Mouse (Mus musculus): ENCODE results near the gene Pax6. TPM values are rescaled to one million over a fixed set of nuclear protein-coding genes. Genes with fewer than 3 reads are reported as not detected.

The Pax6 gene
- polyA plus RNA-seq, 2 experiments from 2014 or later: 1.3 TPM; not detected in 1

DNA sequence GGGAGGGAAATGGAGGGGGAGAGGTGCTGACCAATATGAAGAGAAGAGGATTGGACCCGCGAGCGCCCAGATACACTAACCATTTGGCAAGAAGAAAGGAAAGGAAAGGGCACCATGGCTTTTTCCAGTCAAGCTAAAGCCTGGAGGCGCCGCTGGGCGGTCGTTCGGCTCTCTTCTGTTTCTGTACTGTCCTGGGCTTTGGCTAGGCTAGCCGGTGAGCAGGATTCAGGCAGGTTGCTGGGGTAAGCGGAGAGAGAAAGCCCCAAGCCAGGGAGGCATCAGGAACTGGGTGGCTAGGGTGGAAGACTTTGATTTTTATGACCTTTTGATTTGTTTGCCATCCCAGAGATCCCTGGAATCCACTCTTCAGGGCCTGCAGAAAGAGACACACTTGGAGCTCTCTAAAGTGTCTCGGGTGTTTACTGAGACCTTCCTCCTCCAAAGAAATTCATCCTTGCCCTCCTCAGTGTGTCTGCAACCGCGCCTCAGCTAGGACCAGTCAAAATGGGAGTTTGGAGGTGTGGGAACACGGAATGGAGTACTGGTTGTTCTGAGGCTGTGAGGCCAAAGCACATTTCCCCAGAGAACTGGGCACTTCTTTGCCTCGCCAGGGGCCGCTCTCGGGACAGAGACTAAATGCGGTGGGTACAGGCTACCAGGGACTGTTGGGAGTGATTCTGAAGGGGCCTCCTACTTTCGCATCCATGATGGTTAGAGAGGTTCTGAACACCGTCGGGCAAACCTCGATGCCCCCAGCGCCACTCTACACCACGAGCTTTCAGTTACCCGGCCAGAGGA lies 3.3 kb downstream of the Pax6 start:
- ATAC-seq: no peak

DNA sequence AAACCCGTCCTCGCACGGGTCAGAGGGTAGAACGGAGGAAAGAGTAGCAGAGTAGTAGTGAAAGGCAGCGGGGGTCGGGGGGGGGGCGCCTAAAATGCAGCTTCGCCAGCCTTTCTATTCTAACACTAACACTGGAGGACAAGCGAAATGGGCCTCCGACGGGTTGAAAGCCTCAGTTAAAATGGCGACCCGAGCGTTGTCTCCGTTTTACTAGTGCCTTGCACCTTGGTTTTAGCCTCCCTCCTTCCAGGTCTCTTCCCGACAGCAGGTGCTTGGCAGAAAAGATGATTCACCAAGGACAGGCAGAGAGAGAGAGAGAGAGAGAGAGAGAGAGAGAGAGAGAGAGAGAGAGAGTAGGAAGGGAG lies 3.9 kb downstream of the Pax6 start:
- ATAC-seq: no peak

DNA sequence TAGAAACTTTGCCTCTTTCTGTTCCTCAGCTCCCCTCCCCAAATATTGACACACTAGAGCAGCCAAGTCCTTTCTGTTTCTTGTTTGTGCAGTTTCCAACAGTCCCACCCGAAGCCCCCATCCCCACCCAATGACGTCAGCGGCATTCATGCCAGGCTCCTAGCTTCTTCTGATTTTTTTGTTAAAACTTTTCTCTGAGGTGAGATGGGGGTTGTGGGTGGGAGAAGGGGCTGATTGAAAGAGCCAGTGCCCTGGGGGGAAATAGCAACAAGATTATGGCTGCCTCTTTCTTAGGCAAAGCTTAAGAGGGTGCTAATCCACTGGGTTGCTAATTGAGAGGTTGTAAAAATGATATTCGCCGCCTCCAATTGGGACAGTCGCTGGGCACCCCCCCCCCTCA lies 4.4 kb downstream of the Pax6 start:
- ATAC-seq: no peak

DNA sequence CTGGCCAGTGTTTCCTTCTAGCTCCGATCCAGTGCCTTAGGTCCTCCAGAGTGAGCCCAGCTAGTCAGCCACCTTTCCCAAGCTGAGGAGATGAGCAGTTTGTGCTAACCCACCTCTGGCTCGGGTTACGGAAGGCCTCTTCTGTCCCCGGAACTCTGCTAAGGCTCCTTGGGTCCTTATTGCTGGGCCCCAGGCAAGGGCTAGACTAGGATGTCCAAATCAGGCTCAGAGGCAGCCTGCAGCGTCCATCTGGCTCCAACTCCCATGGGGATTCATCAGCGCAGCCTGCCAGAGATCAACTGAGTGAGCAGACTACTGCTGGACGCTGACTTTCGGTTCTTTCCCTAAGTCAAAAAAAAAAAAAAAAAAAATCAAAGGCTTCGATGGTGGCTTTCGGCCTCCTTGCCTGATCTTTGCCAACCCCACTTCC lies 4.9 kb downstream of the Pax6 start:
- ATAC-seq: no peak

DNA sequence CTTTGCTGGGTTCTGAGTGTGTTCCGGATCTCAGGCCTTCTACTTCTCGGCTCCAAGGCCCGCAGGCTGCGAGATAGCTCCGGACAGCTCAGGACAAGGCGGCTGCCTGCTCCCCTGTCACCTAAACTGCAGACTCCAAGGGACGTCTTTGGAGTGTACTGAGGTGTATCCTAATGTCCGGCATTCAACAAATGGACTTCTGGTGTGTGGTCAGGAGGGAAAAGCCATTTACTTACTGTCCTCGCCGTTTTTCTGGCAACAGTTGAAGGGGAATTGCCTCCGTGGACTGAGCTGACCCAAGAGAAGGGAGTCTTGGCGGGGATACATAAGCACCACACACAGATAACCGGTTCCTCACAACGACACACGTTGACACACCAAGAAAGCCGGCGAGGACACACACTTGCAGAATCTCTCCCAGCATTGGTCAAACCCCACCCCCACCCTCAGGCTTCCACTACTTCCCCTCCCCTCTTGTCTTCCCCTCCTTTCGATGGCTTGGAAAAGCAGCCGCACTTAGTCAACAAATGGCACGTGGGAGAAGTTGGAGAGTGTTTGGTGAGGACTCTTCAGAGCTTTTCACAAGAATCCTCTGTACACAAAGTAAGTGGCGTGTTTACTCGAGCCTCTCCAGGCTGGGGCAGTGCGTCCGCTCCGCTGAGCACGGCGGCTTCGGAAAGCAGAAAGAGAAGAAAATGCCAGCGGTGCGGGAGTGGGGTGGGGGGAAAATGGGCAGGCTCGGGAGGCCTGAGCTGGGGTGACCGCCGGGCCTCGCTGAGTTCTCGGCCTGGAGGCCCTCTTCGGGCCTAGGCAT lies 5.6 kb downstream of the Pax6 start:
- ATAC-seq: no peak

DNA sequence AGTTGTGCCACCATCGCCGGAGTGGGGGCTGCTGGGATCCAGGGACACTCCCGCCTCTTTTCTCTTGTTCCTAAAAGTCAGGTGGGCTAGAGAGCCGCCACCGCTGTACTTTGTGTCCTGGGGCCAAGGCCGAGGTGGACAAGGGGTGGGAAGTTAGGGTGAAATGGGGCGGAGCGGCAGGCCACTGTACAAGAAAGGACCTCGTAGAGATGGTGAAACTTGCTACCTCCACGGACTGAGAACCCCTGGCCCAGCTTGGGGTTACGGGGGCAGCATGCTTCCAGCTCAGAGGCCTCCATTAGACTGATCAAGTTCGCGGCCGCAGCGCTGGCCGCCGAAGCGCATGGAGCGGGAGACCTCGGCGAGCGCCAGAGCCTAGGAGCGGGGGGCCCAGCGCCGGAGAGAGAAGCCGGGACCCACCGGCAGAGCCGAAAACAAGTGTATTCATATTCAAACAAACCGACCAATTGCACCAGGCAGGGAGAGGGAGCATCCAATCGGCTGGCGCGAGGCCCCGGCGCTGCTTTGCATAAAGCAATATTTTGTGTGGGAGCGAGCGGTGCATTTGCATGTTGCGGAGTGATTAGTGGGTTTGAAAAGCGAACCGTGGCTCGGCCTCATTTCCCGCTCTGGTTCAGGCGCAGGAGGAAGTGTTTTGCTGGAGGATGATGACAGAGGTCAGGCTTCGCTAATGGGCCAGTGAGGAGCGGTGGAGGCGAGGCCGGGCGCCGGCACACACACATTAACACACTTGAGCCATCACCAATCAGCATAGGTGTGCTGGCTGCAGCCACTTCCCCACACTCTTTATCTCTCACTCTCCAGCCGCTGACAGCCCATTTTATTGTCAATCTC lies 6.4 kb downstream of the Pax6 start:
- peak; percentile 46 for ATAC-seq

DNA sequence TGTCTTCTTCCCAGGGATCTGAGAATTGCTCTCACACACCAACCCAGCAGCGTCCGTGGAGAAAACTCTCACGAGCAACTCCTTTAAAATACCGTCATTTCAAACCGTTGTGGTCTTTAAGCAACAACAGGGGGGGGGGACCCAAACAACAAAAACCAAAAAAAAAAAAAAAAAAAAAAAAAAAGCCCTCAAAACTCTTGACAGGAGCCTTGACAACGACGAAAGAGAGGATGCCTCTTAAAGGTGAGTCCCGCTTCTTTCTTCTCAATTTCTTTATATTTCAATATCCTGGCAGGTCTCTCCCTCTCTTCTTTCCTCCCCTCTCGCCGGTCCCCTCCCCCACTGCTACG lies 7.0 kb downstream of the Pax6 start:
- no peak for ATAC-seq

DNA sequence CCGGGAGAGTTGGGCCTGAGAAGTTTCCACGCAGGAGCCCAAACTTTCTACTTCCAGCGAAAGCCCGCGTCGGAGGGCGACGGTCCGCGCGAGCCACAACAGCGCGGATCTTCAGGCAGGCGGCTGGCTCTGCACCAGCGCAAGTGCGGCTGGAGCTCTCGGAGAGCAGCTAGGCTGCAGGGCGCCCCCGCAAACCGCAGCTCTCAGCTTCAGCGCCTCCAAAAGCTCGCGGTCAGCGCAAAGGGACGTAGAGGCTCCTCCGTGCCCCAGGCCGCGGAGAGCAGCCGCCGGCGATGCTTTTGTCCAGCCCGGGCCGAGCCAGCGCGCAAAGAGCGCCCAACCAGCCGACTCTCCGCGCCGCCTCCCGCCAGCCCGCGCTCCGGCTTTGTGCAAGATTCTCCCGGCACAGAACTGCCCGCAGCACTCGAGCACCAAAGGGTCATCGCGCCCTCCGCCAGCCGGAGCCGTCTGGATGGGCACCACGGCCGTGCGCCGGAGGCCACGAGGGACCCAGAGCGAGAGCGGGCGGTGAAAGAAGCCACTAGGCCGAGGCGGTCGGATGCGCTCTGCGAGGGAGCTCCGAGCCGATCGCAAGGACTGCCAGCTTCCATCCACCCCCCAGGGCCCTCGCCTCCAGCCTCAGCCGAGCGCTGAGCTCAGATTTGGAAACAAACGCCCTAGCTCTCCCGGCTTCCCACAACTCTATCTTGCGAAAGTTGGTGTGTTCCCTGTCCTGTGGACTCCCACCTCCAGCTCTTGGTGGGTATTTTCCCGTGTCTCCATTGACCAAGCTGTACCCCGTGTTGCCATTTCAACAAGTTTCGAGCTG lies 7.6 kb downstream of the Pax6 start:
- ATAC-seq: no peak

DNA sequence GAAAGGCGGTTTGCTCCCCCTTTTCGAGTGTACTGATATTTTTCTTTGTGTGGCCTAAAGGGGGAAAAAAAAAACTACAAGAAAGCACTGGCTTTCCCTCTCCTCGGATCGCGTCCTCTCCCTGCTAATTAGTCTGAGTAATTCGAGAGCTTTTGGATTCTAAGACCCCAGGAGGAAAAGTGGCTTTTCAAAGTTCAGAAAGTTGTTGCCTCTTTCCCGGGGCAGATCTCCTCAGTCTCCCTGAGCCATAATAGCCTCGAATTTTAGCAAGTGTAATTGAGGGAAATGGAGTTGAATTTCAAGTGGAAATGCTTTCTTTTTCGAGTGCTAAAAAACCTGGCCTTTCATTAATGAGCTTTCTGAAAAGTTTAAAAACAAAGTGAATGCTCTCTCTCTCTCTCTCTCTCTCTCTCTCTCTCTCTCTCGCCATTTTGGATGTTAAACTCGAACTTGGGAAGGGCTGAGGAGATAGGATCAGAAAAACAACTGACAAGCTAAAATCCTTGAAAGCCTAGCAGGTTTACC lies 8.3 kb downstream of the Pax6 start:
- no peak for ATAC-seq

DNA sequence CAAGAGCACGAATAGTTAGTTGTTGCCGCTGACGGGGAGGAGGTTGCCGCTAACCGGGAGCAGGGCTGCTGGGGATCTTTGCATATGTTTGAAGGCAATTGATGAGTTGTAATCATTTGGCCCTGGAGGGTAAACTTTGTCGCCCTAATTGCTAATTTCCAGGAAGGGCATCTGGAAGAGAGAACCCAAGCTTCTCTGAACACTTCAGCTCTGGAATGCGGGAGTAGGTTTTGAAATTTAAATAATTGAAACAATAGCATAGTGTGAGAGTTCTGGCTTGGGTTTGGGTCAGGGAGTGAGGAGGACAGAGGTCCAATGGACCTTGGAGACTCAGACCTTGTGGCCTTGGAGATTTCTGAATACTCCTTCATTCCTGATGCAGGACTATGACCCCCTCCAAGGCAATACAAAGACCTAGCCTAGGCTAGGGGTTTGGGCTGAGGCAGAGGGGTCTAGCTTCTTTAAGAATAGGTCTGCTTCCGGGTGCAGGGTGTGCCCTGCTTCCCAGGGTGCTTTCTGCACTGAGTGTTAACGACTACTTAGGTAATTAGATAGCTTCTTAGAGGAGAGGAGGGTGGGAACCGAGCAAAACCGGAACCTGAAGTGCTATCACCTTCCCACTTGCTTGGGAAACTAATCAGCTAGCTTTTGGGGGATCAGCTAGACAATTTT lies 8.9 kb downstream of the Pax6 start:
- no peak for ATAC-seq

DNA sequence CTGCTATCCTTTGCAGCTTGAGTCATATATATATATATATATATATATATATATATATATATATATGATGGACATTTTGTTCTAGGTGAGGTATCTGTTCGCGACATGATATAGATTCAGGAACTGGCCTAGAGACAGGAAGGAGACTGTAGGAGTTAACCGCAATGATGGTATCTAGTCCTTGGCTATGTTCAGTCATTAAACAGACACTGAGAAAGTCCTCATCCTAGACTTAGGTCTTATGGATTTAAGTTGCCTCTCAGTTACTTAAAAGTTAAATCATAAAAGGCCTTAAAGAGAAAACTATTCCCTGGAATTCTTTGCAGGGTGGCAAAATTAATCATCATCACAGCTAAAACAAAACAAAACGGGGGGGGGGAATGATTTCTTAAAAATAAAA lies 9.6 kb downstream of the Pax6 start:
- ATAC-seq: no peak

DNA sequence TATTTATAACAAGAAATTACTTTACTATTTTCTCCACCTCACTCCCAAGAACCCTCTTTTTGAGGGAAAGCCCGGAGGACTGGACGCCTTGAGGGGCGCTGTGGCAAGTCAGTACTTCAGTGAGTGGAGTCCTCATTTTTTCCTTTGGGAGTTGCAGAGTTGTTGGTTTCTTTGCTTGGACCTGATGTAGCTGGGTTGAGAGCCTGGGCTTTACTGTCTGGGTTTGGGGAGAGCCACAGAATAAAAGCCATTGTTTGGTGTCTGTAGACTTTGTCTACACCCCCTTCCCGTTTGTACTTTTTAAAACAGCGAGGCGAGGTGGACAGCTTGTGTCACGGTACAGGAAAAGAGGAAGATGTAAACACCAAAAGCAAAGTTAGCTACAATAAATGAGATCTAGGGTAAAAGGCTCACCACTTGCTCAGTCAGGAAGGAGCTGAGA lies 10.2 kb downstream of the Pax6 start:
- ATAC-seq: no peak

DNA sequence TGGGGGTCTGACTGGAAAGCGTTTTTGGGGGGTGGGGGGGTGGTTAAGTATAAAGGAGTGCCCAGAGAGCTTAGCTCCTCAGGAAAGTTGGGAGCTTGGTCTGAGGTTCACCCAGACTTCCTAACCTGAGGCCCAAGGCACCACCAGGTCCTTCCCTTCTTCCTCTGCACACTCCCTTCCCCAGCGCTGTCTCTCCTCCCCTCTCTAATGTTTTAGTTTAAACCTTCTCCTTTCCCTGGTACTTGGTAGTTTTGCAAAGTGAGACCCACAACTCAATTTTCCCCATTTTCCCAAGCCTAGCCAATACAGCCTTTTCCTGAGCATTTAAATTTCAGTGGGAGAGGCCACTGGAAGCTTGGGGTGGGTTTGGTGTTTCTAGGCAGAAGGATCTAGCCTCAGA lies 10.6 kb downstream of the Pax6 start:
- no peak for ATAC-seq

DNA sequence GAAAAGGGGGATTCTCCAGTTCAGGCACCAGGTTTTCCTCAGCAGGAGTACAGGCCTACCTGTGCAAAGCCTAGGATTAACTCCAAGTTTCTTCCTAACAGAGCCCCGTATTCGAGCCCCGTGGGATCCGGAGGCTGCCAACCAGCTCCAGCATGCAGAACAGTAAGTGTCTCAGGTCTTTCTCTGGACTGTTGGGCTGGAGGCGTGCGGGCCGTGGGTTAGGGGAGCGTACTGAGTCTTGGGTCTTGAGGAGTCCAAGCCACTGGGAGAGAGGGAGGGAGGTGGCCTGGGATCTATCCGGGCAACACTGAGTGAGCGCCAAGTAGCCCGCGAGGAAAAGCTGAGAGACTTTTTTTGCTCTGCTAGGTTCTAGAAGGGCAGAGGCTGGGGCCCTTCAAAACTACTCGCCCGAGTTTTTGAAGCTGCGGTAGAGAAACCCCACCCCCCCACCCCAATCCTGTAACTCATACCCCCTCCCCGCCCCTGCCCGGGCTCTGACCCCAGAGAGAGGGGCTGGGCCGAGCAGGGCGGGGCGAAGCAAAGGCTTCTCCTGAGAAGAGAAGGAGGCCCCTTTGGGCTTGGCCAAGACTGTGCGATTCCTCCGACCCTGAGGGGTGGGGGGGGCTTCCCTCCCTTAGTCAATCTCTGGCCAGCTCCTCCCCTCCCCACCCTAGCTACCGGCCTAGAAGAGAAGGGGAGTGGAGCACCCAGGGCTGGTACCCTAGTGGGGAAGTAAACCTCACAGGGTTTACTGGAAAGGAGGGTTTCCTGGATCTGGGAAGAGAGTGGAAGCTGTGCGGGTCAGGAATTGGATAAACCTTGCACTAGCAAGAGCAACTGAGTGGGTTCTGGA lies 11.7 kb downstream of the Pax6 start:
- no peak for ATAC-seq

DNA sequence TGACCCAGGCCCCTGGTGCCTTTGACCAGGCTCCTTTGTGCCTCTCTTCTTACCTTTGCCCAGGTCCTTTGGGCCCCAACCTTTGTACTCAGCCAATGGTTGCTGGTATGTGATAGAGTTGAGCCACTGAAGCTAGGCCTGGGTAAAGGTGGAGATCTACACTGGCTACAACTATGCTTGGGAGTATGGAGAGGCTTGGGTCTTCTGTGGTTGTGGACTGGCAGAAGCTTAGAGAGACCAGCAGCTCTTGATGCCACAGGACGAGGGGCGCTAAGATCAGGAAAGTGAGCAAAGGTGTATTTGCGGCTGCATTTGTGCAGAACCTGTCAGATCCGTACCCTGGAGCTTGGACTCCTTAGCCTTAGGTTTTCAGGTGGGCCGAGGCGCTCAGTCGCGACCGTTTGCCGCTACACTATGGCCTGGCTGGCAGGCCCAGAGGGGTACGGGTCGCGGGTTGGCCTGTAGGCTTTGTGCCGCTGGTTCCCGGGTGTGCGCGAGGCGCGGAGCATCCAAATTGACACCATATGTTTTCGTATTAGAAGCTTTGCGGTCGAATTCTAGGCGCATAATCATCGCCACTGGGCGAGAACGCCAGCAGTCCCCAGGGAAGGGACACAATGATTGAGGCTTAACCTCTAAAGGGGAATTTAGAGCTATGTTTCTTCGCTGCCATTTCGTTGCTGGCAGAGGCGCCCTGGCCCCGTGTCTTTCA lies 12.5 kb downstream of the Pax6 start:
- no peak for ATAC-seq

DNA sequence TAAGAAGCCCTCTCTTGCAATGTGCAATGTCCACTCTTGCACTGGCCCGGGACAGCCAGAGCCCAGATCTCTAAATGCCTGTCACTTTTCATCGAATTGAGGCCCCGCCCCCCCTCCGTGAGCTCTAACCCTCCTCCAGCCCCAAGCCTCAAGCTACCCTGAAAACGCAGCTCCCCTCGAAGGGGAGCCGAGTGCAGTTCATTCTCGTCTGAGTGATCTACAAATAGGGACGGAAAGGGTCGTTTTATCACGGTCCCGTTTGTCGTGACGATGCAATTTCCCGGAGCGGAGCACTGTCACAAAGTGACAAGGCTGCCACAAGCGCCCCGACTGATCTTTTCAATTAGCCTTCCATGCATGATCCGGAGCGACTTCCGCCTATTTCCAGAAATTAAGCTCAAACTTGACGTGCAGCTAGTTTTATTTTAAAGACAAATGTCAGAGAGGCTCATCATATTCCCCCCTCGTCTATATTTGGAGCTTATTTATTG lies 13.4 kb downstream of the Pax6 start:
- peak; percentile 16 for ATAC-seq

DNA sequence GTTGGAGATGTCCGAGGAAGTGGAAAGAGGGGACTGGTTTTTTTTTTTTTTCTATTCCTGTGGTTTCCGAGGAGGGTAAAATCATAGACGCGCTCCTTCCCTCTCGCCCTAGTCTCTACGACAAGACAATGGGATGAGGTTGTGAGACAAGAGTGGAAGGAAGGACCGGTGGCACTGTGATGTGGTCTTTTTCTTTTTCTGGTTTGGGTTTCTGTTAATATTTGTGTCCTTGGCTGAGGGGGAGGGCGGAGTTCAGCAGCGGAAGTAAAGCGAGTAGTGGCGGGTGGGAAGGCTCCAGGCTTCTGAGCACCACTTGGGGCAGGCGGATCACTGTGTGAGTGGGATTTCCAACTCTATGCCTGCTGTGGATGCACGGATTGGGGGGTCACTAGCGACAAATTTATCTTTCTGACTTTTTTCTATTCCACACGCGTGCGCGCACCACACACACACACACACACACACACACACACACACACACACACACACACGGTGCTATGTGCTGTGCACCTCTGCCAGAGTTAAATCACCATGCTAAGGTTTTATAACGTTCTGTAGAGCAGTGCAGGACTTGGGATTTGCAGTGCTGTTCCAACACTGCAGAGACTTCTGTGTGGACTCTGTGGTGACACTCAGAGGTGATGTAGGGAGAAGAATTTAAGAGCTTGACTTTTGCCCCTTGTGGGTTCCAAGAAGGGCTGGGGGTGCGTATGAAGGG lies 14.1 kb downstream of the Pax6 start:
- ATAC-seq: no peak

DNA sequence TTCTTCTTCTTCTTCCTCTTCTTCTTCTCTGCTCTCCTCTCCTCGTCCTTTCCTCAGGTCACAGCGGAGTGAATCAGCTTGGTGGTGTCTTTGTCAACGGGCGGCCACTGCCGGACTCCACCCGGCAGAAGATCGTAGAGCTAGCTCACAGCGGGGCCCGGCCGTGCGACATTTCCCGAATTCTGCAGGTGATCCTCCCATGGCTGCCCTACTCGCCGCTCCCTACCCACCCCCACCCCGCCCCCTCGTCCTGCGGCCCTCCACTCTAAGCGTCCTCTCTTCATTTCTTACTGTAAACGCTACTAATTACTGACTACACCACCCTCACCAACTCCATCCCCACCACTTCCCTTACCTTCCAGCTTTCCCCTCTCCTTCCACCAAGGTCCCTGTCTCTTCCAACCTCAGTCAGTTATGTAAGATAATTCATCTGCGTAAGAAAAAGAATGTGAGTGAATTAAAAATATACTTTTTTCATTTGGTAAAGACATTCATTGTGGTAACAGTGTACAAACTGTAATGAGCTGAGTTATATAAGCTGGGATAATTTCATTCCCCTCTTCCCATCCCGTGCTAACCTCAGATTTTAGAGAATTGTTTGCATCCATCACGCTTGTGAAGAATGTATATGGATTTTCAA lies 15.2 kb downstream of the Pax6 start:
- ATAC-seq: no peak
